Mouse (Mus musculus) 3134 (cell line): Measurements from ENCODE around the gene Actr3.
"Not testable (repeated sequence)": the region's sequence is repeated elsewhere in the genome, so short reads cannot be mapped to it uniquely, and the experiment has no call there.

Experiments
- DNase-seq: peaks from one replicate; pipeline ENCODE4 v3.0.0-alpha.2; 2011; ENCODE audit warnings: low spot score; ENCODE audit not compliant: insufficient read length; ENCODE audit errors: extremely low read depth

Actr3 gene

GRCm38 (mm10) chr1:125439556-125439955, 4.0 kb upstream of the Actr3 start:
- DNase-seq, result no peak

- no peak for DNase-seq
Measured at GRCm38 (mm10) chr1:125438826-125439225, 3.3 kb upstream of the Actr3 start.

GRCm38 (mm10) chr1:125437927-125438326, 2.4 kb upstream of the Actr3 start:
- DNase-seq, result no peak

GRCm38 (mm10) chr1:125437161-125437560, 1.6 kb upstream of the Actr3 start:
- no peak for DNase-seq

GRCm38 (mm10) chr1:125435018-125435368, 534 bp downstream of the Actr3 start:
- DNase-seq, result no peak

- peak; percentile 85 for DNase-seq
Measured at GRCm38 (mm10) chr1:125434485-125435001, 984 bp downstream of the Actr3 start.

- DNase-seq, result no peak
Measured at GRCm38 (mm10) chr1:125431286-125431685, 4.2 kb downstream of the Actr3 start.

- no peak for DNase-seq
Measured at GRCm38 (mm10) chr1:125430737-125431136, 4.8 kb downstream of the Actr3 start.

- DNase-seq, result no peak
Measured at GRCm38 (mm10) chr1:125429984-125430383, 5.5 kb downstream of the Actr3 start.

GRCm38 (mm10) chr1:125428315-125428714, 7.2 kb downstream of the Actr3 start:
- peak; percentile 25 for DNase-seq

- DNase-seq, result no peak
Measured at GRCm38 (mm10) chr1:125426387-125427045, 9.0 kb downstream of the Actr3 start.

GRCm38 (mm10) chr1:125419906-125420305, 15.6 kb downstream of the Actr3 start:
- DNase-seq, result no peak

- DNase-seq, result no peak
Measured at GRCm38 (mm10) chr1:125418732-125419131, 16.8 kb downstream of the Actr3 start.

GRCm38 (mm10) chr1:125407220-125407619, 28.3 kb downstream of the Actr3 start:
- DNase-seq, result no peak

GRCm38 (mm10) chr1:125395391-125395790, 40.1 kb downstream of the Actr3 start:
- no peak for DNase-seq

- not testable (repeated sequence) for DNase-seq
Measured at GRCm38 (mm10) chr1:125393324-125393723, 42.2 kb downstream of the Actr3 start.

- DNase-seq, result peak; percentile 32
Measured at GRCm38 (mm10) chr1:125390065-125390754, 45.3 kb downstream of the Actr3 start.

- peak; percentile 22 for DNase-seq
Measured at GRCm38 (mm10) chr1:125389634-125390033, 45.9 kb downstream of the Actr3 start.

GRCm38 (mm10) chr1:125388370-125388769, 47.2 kb downstream of the Actr3 start:
- DNase-seq, result no peak

- DNase-seq, result no peak
Measured at GRCm38 (mm10) chr1:125386217-125386616, 49.3 kb downstream of the Actr3 start.

GRCm38 (mm10) chr1:125382622-125383021, 52.9 kb downstream of the Actr3 start:
- DNase-seq, result no peak

GRCm38 (mm10) chr1:125378889-125379288, 56.6 kb downstream of the Actr3 start:
- no peak for DNase-seq
